Mouse (Mus musculus): ENCODE results near the gene Fam178b. TPM values are rescaled to one million over a fixed set of nuclear protein-coding genes. Genes with fewer than 3 reads are reported as not detected.

Gene Fam178b
- 1.3 and 1.6 TPM in 2 replicates for polyA plus RNA-seq (2016; fragmentation: Nextera tagmentation; extraction: Ambion mirVana)

DNA sequence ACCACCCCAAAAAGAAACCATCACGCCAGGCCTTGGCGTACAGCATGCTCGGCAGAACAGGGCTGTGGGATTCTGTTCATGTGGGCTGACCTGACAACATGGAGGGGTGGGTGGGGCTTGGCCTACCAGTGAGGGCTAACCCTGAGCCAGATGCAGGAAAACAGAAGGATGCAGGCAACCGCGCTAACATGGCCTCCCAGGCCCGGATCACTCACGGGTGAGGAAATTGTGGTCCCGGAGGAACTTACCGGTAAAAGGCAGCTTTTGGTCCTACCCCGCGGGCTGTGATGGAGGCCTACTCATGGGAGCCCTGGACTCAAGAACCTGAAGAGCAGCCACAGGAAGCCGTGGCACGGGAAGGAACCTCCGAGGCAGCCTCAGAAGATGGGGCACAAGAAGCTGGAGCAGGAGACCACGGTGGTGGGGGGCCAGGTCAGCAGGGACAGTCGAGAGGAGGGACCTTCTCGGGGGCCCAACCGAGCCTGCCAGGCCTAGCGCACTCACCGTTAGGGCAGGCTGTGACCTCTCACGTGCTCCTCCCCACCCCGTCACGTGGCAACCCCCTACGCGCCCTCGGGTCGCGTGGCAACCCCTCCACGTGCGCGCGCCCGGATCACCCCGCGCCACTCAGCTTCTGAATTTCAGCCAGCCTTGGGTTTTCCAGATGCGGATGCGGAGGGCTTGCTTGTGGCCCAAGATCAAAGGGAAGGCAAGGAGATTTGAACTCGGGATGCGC, at the start of gene Fam178b:
Fam178b (minus strand) TSS at position 564 of the 736 bp plus-strand sequence.
- 94% methylated on average over 39 of the region's 39 CpGs for WGBS
- no peaks in the 10 kb centered on the region for H3K4me1 ChIP-seq
- H3K27ac ChIP-seq: peak within 1 kb of the TSS; percentile 43; the same call in 1 of the 2 replicates
- H3K36me3 ChIP-seq: no peaks in the 10 kb centered on the region
- no peak within 1 kb of the TSS for H3K4me3 ChIP-seq
- no peaks in the 10 kb centered on the region for H3K9me3 ChIP-seq (replicated peaks)
- H3K27me3 ChIP-seq (ENCODE audit: low read depth, poor library complexity, severe bottlenecking): no peaks in the 10 kb centered on the region
- DNase-seq (ENCODE audit: low spot score): no peak

GRCm38 (mm10) chr1:36724057-36724431, 41.1 kb upstream of the Fam178b start:
- H3K27me3 ChIP-seq (ENCODE audit: low read depth, poor library complexity, severe bottlenecking): no peaks in the 10 kb centered on the region
- no peaks in the 10 kb centered on the region for H3K9me3 ChIP-seq (replicated peaks)
- H3K4me3 ChIP-seq: no peak overlapping the region
- peaks cover 34% of the 10 kb centered on the region for H3K4me1 ChIP-seq
- WGBS: 61% methylated on average over 4 of the region's 4 CpGs
- H3K36me3 ChIP-seq: no peaks in the 10 kb centered on the region
- peak overlapping the region; percentile 86 for H3K27ac ChIP-seq
- no peak for DNase-seq (ENCODE audit: low spot score)

- DNase-seq (ENCODE audit: low spot score): peak; percentile 67
- no peak overlapping the region for H3K4me3 ChIP-seq
- no peaks in the 10 kb centered on the region for H3K27me3 ChIP-seq (ENCODE audit: low read depth, poor library complexity, severe bottlenecking)
- peaks cover 34% of the 10 kb centered on the region for H3K4me1 ChIP-seq
- H3K27ac ChIP-seq: peak overlapping the region; percentile 86
- 55% methylated on average over 16 of the region's 16 CpGs for WGBS
- H3K36me3 ChIP-seq: no peaks in the 10 kb centered on the region
- H3K9me3 ChIP-seq (replicated peaks): no peaks in the 10 kb centered on the region
Observed at GRCm38 (mm10) chr1:36723146-36724056, 40.4 kb upstream of the Fam178b start.

DNA sequence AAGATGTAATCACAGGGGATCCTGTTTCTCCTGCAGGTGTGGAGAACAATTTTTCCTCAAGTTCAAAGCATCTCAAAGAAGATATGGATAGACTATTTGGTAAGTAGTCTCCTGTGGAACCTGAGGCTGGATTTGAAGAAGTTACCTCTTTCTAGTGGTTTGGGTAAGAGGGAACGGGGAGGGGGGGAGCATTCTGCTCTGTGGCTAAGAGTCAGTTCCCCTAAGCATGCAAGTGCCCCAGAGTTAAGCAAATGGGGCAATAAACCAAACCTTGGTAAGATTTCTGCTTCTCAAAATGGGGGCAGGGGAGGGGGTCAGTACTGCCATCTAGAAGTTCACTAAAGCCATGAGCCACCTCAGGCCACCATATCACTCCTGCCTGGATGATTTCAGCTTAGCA, 35.8 kb upstream of the Fam178b start:
- DNase-seq (ENCODE audit: low spot score): no peak
- H3K4me3 ChIP-seq: no peak overlapping the region
- H3K27me3 ChIP-seq (ENCODE audit: low read depth, poor library complexity, severe bottlenecking): no peaks in the 10 kb centered on the region; the same call in 1 of the 2 replicates
- no peaks in the 10 kb centered on the region for H3K36me3 ChIP-seq
- WGBS: 85% methylated on average over 1 of the region's 1 CpGs
- H3K9me3 ChIP-seq (replicated peaks): no peaks in the 10 kb centered on the region
- no peak overlapping the region for H3K27ac ChIP-seq
- peaks cover 23% of the 10 kb centered on the region for H3K4me1 ChIP-seq

- Histone ChIP-seq H3K9me3 (replicated peaks) (no peaks in the 10 kb centered on the region), H3K27me3 (ENCODE audit: low read depth, poor library complexity, severe bottlenecking) (no peaks in the 10 kb centered on the region; the same call in 1 of the 2 replicates), H3K27ac (no peak within 1 kb of the TSS), H3K4me1 (no peaks in the 10 kb centered on the region), H3K36me3 (no peaks in the 10 kb centered on the region), H3K4me3 (no peak within 1 kb of the TSS)
- 81% methylated on average over 5 of the region's 5 CpGs for WGBS
- no peak for DNase-seq (ENCODE audit: low spot score)
Observed at GRCm38 (mm10) chr1:36714311-36714710, 31.3 kb upstream of the Fam178b start, which contains the start of gene Actr1b. Actr1b (minus strand) TSS chr1:36714422.

- DNase-seq (ENCODE audit: low spot score): no peak
- no peak overlapping the region for H3K4me3 ChIP-seq
- no peak overlapping the region for H3K27ac ChIP-seq
- H3K4me1 ChIP-seq: peaks cover 15% of the 10 kb centered on the region
- no peaks in the 10 kb centered on the region for H3K27me3 ChIP-seq (ENCODE audit: low read depth, poor library complexity, severe bottlenecking)
- 95% methylated on average over 2 of the region's 2 CpGs for WGBS
- no peaks in the 10 kb centered on the region for H3K9me3 ChIP-seq (replicated peaks)
- peaks cover 20% of the 10 kb centered on the region for H3K36me3 ChIP-seq
Observed at GRCm38 (mm10) chr1:36711104-36711503, 28.1 kb upstream of the Fam178b start.

DNA sequence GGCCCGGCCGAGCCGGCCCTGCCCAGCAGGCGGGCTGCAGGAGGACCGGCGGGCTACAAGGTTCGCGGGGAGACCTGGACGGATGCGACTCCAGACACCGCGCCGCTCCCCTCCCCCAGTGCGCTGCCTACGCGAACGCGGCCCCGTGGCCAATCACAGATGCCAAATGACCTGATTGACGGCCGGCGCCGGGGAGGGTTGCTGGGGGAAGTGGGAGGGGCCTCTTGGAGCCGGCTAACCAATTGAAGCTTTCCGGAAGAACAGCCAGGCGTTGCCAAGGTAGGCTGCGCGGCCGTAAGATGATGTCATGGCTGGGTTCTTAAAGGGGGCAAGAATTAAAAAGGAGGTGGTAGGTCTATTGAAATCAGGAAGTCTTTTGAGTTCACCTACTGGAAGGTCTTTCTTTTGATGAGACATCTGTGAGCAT, 26.9 kb upstream of the Fam178b start, which contains the start of gene 4933424G06Rik:
4933424G06Rik (plus strand) TSS at position 296 of the 427 bp plus-strand sequence.
- Histone ChIP-seq H3K27me3 (ENCODE audit: low read depth, poor library complexity, severe bottlenecking) (no peaks in the 10 kb centered on the region), H3K27ac (peak within 1 kb of the TSS; percentile 94), H3K36me3 (peaks cover 33% of the 10 kb centered on the region), H3K4me3 (peak within 1 kb of the TSS; percentile 94), H3K4me1 (peaks cover 15% of the 10 kb centered on the region), H3K9me3 (replicated peaks) (no peaks in the 10 kb centered on the region)
- DNase-seq (ENCODE audit: low spot score): peak; percentile 99
- WGBS: under 1% methylated on average over 29 of the region's 29 CpGs

GRCm38 (mm10) chr1:36709055-36709853, 26.3 kb upstream of the Fam178b start:
- peak overlapping the region; percentile 94 for H3K27ac ChIP-seq
- H3K9me3 ChIP-seq (replicated peaks): no peaks in the 10 kb centered on the region
- peaks cover 15% of the 10 kb centered on the region for H3K4me1 ChIP-seq
- no peaks in the 10 kb centered on the region for H3K27me3 ChIP-seq (ENCODE audit: low read depth, poor library complexity, severe bottlenecking)
- H3K4me3 ChIP-seq: peak overlapping the region; percentile 94
- DNase-seq (ENCODE audit: low spot score): no peak
- WGBS: 2% methylated on average over 33 of the region's 33 CpGs
- peaks cover 39% of the 10 kb centered on the region for H3K36me3 ChIP-seq

- H3K4me1 ChIP-seq: peaks cover 15% of the 10 kb centered on the region
- H3K9me3 ChIP-seq (replicated peaks): no peaks in the 10 kb centered on the region
- peaks cover 45% of the 10 kb centered on the region for H3K36me3 ChIP-seq
- no peak for DNase-seq (ENCODE audit: low spot score)
- H3K4me3 ChIP-seq: peak overlapping the region; percentile 94
- no peaks in the 10 kb centered on the region for H3K27me3 ChIP-seq (ENCODE audit: low read depth, poor library complexity, severe bottlenecking)
- H3K27ac ChIP-seq: 0 out of 2 replicates have a peak overlapping the region, but pooled peaks have one; percentile 94
- 94% methylated on average over 1 of the region's 1 CpGs for WGBS
Observed at GRCm38 (mm10) chr1:36708626-36709025, 25.6 kb upstream of the Fam178b start.

DNA sequence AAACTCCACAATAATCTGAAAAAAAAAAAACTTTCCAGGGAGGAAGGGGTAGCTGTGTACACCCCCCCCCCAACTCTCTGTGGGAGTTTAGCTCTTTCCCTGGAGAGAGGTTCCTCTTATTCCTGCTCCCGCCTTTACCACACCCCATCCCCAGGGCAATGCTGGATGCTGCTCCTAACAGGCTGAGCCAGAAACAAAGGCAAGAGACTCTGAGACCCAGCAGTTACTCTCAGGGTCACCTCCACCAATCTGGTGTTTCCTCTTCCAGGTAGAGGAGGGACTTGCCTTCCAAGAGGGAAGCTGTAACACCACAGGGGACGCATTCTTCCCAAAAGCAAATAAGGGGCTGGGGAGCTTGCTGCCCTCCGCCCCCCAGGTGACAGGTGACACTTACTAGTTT, 24.8 kb upstream of the Fam178b start:
- Histone ChIP-seq H3K9me3 (replicated peaks) (no peaks in the 10 kb centered on the region), H3K27me3 (ENCODE audit: low read depth, poor library complexity, severe bottlenecking) (no peaks in the 10 kb centered on the region), H3K4me3 (no peak overlapping the region), H3K27ac (no peak overlapping the region), H3K4me1 (peaks cover 15% of the 10 kb centered on the region), H3K36me3 (peaks cover 53% of the 10 kb centered on the region)
- WGBS: 78% methylated on average over 3 of the region's 3 CpGs
- DNase-seq (ENCODE audit: low spot score): no peak

GRCm38 (mm10) chr1:36707166-36707565, 24.2 kb upstream of the Fam178b start:
- 83% methylated on average over 2 of the region's 2 CpGs for WGBS
- peaks cover 60% of the 10 kb centered on the region for H3K36me3 ChIP-seq
- H3K4me1 ChIP-seq: peaks cover 15% of the 10 kb centered on the region
- no peak overlapping the region for H3K27ac ChIP-seq
- H3K4me3 ChIP-seq: no peak overlapping the region
- H3K9me3 ChIP-seq (replicated peaks): no peaks in the 10 kb centered on the region
- H3K27me3 ChIP-seq (ENCODE audit: low read depth, poor library complexity, severe bottlenecking): no peaks in the 10 kb centered on the region
- DNase-seq (ENCODE audit: low spot score): no peak

DNA sequence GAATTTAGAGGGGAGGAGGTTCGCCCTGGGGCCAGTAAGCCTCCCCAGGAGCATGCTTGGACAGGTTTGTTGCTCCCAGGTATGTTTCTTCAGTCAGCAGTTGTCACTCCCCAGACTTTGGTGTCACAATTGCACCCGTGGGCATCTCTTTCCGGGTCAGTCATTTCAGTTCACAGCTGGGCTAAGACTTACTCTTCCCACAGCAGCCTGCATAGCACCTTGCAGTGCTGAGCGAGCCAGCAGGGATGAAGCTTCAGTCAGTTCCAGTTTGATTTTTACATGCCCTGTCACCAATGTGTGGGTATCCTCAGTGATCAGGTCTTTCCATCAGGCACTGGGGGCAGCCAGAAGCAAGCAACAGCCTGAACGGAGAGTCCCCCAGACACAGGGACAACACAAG, 14.0 kb upstream of the Fam178b start:
- whole genome bisulfite sequencing: 68% methylated on average over 5 of the region's 5 CpGs
- peaks cover 66% of the 10 kb centered on the region for H3K36me3 ChIP-seq

More for the DNA sequence above, 14.0 kb upstream of the Fam178b start:
- H3K4me1 ChIP-seq: peaks cover 7% of the 10 kb centered on the region
- DNase-seq (ENCODE audit: low spot score): no peak
- H3K27ac ChIP-seq: no peak overlapping the region
- H3K4me3 ChIP-seq: no peak overlapping the region
- H3K27me3 ChIP-seq (ENCODE audit: low read depth, poor library complexity, severe bottlenecking): no peaks in the 10 kb centered on the region
- H3K9me3 ChIP-seq (replicated peaks): no peaks in the 10 kb centered on the region
